Mouse (Mus musculus) CH12.LX (cell line): ENCODE measurements around the gene Myocos.
A peak's percentile ranks its signal among the peaks of the same experiment; 100 is the strongest.

Experiments
- CTCF ChIP-seq, 2 experiments: IDR thresholded peaks in 1 of 2; conservative IDR thresholded peaks in 1 of 2; 2 replicates each; pipeline ENCODE4 v1.5.1; 2011 to 2012; ENCODE audit warnings: low read depth in 2 of 2, low read length in 2 of 2, improper control_type of control experiment in 1 of 2, inconsistent platforms in 1 of 2, mild to moderate bottlenecking in 1 of 2, moderate library complexity in 1 of 2
- EP300 ChIP-seq: IDR thresholded peaks from 2 replicates; pipeline ENCODE4 v1.6.1; 2011; ENCODE audit warnings: low read length, improper control_type of control experiment
- IRF4 ChIP-seq: IDR thresholded peaks from 2 replicates; pipeline ENCODE4 v1.6.1; 2014; ENCODE audit warnings: low read depth, mild to moderate bottlenecking, inconsistent platforms, low read length, improper control_type of control experiment
- MAFK ChIP-seq: IDR thresholded peaks from 2 replicates; pipeline ENCODE4 v1.6.1; 2011; ENCODE audit warnings: low read length, improper control_type of control experiment; ENCODE audit not compliant: insufficient replicate concordance
- MEF2A ChIP-seq: IDR thresholded peaks from 2 replicates; pipeline ENCODE4 v1.6.1; 2014; ENCODE audit warnings: low read depth, mild to moderate bottlenecking, inconsistent platforms, low read length, improper control_type of control experiment, borderline replicate concordance
- MYC ChIP-seq: IDR thresholded peaks from 2 replicates; pipeline ENCODE4 v1.6.1; 2011; ENCODE audit warnings: low read depth, mild to moderate bottlenecking, improper control_type of control experiment, low read length
- POLR2A ChIP-seq: IDR thresholded peaks from 2 replicates; pipeline ENCODE4 v1.6.1; 2011; ENCODE audit warnings: low read depth, mild to moderate bottlenecking, improper control_type of control experiment, low read length
- POLR2AphosphoS2 ChIP-seq: IDR thresholded peaks from 2 replicates; pipeline ENCODE4 v1.6.1; 2011; ENCODE audit warnings: low read depth, low read length, improper control_type of control experiment
- TBP ChIP-seq: conservative IDR thresholded peaks from 2 replicates; pipeline ENCODE4 v1.6.1; 2011; ENCODE audit warnings: low read depth, low read length, improper control_type of control experiment
- ZC3H11A ChIP-seq: IDR thresholded peaks from 2 replicates; pipeline ENCODE4 v1.6.1; 2012; ENCODE audit warnings: low read depth, mild to moderate bottlenecking, inconsistent platforms, low read length, improper control_type of control experiment

DNA sequence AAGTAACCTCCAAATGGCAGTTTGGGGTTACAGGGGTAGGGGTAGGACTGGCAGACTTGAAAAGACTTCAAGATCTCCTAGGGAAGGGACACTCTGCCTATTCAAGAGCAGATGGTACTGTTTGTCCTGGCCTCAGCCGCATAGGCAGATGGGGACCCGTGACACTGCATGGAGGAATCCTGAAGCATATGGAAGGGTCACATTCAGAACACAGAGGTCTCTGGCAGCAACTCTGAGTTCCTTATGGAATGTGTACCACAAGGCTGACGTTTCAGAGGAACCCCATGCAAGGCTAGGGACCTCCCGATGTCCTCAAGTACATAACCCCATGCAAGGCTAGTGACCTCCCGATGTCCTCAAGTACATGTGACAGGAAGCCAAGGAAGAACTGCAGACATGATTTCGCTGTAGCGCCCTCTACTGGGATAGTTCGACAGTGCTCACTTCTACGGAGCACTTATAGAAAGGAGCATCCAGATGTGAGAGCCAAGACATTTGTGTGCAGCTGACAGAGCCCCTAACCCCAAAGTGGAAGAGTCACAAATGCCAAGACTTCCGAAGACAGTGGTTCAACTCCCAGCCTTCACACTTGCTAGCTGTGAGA lies 11.8 kb downstream of the Myocos start:
- no peak for TF ChIP-seq POLR2A
- no peak for TF ChIP-seq MYC
- no peak for TF ChIP-seq TBP
- peak; percentile 20 to 53; a peak in 2 of 4 replicates for TF ChIP-seq CTCF (conservative IDR thresholded peaks at IDR 0.05 in 1 of 2, IDR thresholded peaks at IDR 0.05 in 1 of 2; ENCODE audit: low read depth in 2 of 2, low read length in 2 of 2)
- TF ChIP-seq MAFK = no peak
- no peak for TF ChIP-seq MEF2A
- TF ChIP-seq POLR2AphosphoS2 = no peak
- TF ChIP-seq IRF4 = no peak
- TF ChIP-seq ZC3H11A = no peak
- TF ChIP-seq EP300 = no peak
